Mouse (Mus musculus) hindbrain, embryonic 11.5 days (tissue): ENCODE data around the gene Syk. TPM values are rescaled to one million over a fixed set of nuclear protein-coding genes. Genes with fewer than 3 reads are reported as not detected.
A peak's percentile ranks its signal among the peaks of the same experiment; 100 is the strongest.

Experiments
- ATAC-seq: fragments of 200-750 bp; cut with Nextera tagmentation; 2 replicates; pipeline ENCODE4 v1.8.0; 2017; ENCODE audit warnings: mild to moderate bottlenecking, moderate TSS enrichment, moderate library complexity; ENCODE audit not compliant: low FRiP score
- DNase-seq: peaks from one replicate; pipeline ENCODE4 v3.0.0-alpha.2; 2015; ENCODE audit warnings: low spot score
- H3K27ac ChIP-seq: fragments of 300-500 bp; sonication (generic); 2 replicates; pipeline ENCODE4 v1.5.1; 2014; ENCODE audit warnings: mild to moderate bottlenecking, low read depth, low read length
- H3K27me3 ChIP-seq: fragments of 300-500 bp; sonication (generic); 2 replicates; pipeline ENCODE4 v1.6.1; 2014; ENCODE audit warnings: mild to moderate bottlenecking, low read length, moderate library complexity, mixed read lengths; ENCODE audit not compliant: control insufficient read depth, insufficient read depth
- H3K36me3 ChIP-seq: fragments of 300-500 bp; sonication (generic); 2 replicates; pipeline ENCODE4 v1.6.1; 2014; ENCODE audit warnings: mild to moderate bottlenecking, low read length, moderate library complexity, mixed read lengths; ENCODE audit not compliant: control insufficient read depth, insufficient read depth
- H3K4me1 ChIP-seq: fragments of 300-500 bp; sonication (generic); replicated peaks from 2 replicates; pipeline ENCODE4 v1.6.1; 2014; ENCODE audit warnings: low read length, mixed read lengths; ENCODE audit not compliant: control insufficient read depth, insufficient read depth
- H3K4me2 ChIP-seq: fragments of 300-500 bp; sonication (generic); replicated peaks from 2 replicates; pipeline ENCODE4 v1.6.1; 2014; ENCODE audit warnings: mild to moderate bottlenecking, low read depth, low read length
- H3K4me3 ChIP-seq: fragments of 300-500 bp; sonication (generic); 2 replicates; pipeline ENCODE4 v1.5.1; 2014; ENCODE audit warnings: low read depth, low read length
- H3K9ac ChIP-seq: fragments of 300-500 bp; sonication (generic); 2 replicates; pipeline ENCODE4 v1.6.1; 2014; ENCODE audit warnings: low read depth, low read length
- H3K9me3 ChIP-seq: fragments of 300-500 bp; sonication (generic); 2 replicates; pipeline ENCODE4 v1.6.1; 2016; ENCODE audit warnings: low read length; ENCODE audit not compliant: control insufficient read depth
- WGBS: fragments of 180-500 bp; shearing (Covaris S2); extraction: QIAGEN DNeasy Blood & Tissue Kit; methylation state at CpG from one replicate; pipeline ENCODE4 v1.1.7; 2014; 5-methylcytosine and 5-hydroxymethylcytosine counted together
- polyA plus RNA-seq: library from polyadenylated mRNA; unstranded; fragments of >200 nt; fragmentation: Nextera tagmentation; extraction: Ambion mirVana; gene quantifications from 2 replicates; pipeline ENCODE4 v1.2.1, GENCODE M21; 2014

Syk gene
- polyA plus RNA-seq, 1 experiment from 2014 or later = 4.4 TPM

DNA sequence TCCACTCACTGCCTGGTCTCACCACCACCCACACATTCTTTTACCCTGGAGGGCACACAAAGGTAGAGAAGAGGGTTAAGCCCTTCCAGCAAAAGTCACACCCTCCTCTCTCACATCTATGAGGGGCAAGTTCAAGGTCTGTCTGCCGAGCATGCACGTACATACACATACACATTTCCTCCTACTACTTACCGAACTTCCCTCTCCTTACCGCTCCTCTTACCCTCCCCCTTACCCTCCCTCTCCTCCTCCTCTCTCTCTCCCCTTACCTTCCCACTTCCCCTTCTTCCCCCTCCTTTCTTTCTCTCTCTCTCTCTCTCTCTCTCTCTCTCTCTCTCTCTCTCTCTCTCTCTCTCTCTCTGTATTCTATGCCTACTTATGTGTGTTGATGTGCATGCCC is 35.6 kb downstream of the Syk start:
- H3K9ac ChIP-seq = no peak overlapping the region
- no peaks in the 10 kb centered on the region for H3K27me3 ChIP-seq
- 76% methylated on average over 4 of the region's 4 CpGs for WGBS
- H3K27ac ChIP-seq = no peak overlapping the region
- H3K4me3 ChIP-seq = no peak overlapping the region
- no peaks in the 10 kb centered on the region for H3K9me3 ChIP-seq
- no peaks in the 10 kb centered on the region for H3K36me3 ChIP-seq
- no peaks in the 10 kb centered on the region for H3K4me1 ChIP-seq
- no peak overlapping the region for H3K4me2 ChIP-seq
- DNase-seq (no peak), ATAC-seq (no peak)

- WGBS = 92% methylated on average over 5 of the region's 5 CpGs
- Histone ChIP-seq H3K4me1 (no peaks in the 10 kb centered on the region), H3K36me3 (no peaks in the 10 kb centered on the region), H3K9me3 (no peaks in the 10 kb centered on the region), H3K9ac (no peak overlapping the region), H3K27ac (no peak overlapping the region), H3K4me2 (no peak overlapping the region), H3K27me3 (no peaks in the 10 kb centered on the region), H3K4me3 (no peak overlapping the region)
- no peak for DNase-seq
- ATAC-seq = no peak
These were observed 36.5 kb downstream of the Syk start for GRCm38 (mm10) chr13:52619482-52619881.

GRCm38 (mm10) chr13:52624038-52624437 is 41.1 kb downstream of the Syk start:
- H3K4me3 ChIP-seq = no peak overlapping the region
- H3K4me2 ChIP-seq = no peak overlapping the region
- H3K36me3 ChIP-seq = no peaks in the 10 kb centered on the region
- WGBS = 65% methylated on average over 4 of the region's 4 CpGs
- no peak overlapping the region for H3K9ac ChIP-seq
- H3K27me3 ChIP-seq = no peaks in the 10 kb centered on the region
- no peaks in the 10 kb centered on the region for H3K9me3 ChIP-seq
- no peak overlapping the region for H3K27ac ChIP-seq
- peak; percentile 84 for DNase-seq
- no peaks in the 10 kb centered on the region for H3K4me1 ChIP-seq
- no peak for ATAC-seq

GRCm38 (mm10) chr13:52628602-52629001 is 45.6 kb downstream of the Syk start:
- WGBS = 34% methylated on average over 9 of the region's 9 CpGs
- ATAC-seq = 0 out of 2 replicates have a peak, but pooled peaks have one; percentile 22
- Histone ChIP-seq H3K9me3 (no peaks in the 10 kb centered on the region), H3K27ac (no peak overlapping the region), H3K9ac (no peak overlapping the region), H3K4me2 (no peak overlapping the region), H3K4me3 (no peak overlapping the region), H3K27me3 (no peaks in the 10 kb centered on the region), H3K36me3 (no peaks in the 10 kb centered on the region), H3K4me1 (no peaks in the 10 kb centered on the region)
- peak; percentile 68 for DNase-seq

GRCm38 (mm10) chr13:52631624-52632023 is 48.7 kb downstream of the Syk start:
- 76% methylated on average over 4 of the region's 4 CpGs for WGBS
- no peak for DNase-seq
- no peak for ATAC-seq
- H3K9me3 ChIP-seq = no peaks in the 10 kb centered on the region
- no peaks in the 10 kb centered on the region for H3K36me3 ChIP-seq
- H3K4me3 ChIP-seq = no peak overlapping the region
- H3K9ac ChIP-seq = no peak overlapping the region
- H3K4me1 ChIP-seq = no peaks in the 10 kb centered on the region
- H3K27ac ChIP-seq = no peak overlapping the region
- H3K4me2 ChIP-seq = no peak overlapping the region
- no peaks in the 10 kb centered on the region for H3K27me3 ChIP-seq

GRCm38 (mm10) chr13:52635484-52635883 is 52.5 kb downstream of the Syk start:
- H3K9ac ChIP-seq = no peak overlapping the region
- DNase-seq (no peak), ATAC-seq (no peak)
- no peaks in the 10 kb centered on the region for H3K9me3 ChIP-seq
- H3K4me2 ChIP-seq = no peak overlapping the region
- H3K27me3 ChIP-seq = no peaks in the 10 kb centered on the region
- H3K4me3 ChIP-seq = no peak overlapping the region
- H3K36me3 ChIP-seq = no peaks in the 10 kb centered on the region
- WGBS = 89% methylated on average over 3 of the region's 3 CpGs
- H3K27ac ChIP-seq = no peak overlapping the region
- H3K4me1 ChIP-seq = no peaks in the 10 kb centered on the region

GRCm38 (mm10) chr13:52636176-52636748 is 53.3 kb downstream of the Syk start:
- DNase-seq = no peak
- 92% methylated on average over 10 of the region's 10 CpGs for WGBS
- Histone ChIP-seq H3K27me3 (no peaks in the 10 kb centered on the region), H3K36me3 (no peaks in the 10 kb centered on the region), H3K4me3 (no peak overlapping the region), H3K4me1 (no peaks in the 10 kb centered on the region), H3K27ac (no peak overlapping the region), H3K9ac (no peak overlapping the region), H3K9me3 (no peaks in the 10 kb centered on the region), H3K4me2 (no peak overlapping the region)
- no peak for ATAC-seq

DNA sequence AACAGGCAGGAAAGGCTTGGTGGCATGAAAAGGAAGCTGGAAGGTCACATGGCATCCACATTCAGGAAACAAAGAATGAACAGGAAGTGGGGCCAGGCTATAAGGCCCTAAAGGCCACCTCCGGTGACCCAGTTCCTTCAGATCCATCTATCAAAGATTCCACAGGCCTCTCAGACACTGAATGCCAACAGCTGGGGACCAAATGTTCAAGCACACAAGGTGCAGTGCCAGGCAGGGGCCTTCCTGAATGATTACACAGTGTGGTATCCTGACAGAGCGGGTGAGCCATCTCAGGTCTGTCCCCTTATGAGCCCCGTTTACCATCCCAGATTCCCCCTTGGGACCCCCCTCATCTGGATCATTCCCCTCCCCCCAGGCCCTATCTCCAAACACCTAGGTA is 63.6 kb downstream of the Syk start:
- no peaks in the 10 kb centered on the region for H3K27me3 ChIP-seq
- no peaks in the 10 kb centered on the region for H3K36me3 ChIP-seq
- 79% methylated on average over 3 of the region's 3 CpGs for WGBS
- no peaks in the 10 kb centered on the region for H3K9me3 ChIP-seq
- DNase-seq (no peak), ATAC-seq (no peak)
- H3K9ac ChIP-seq = no peak overlapping the region
- H3K4me3 ChIP-seq = no peak overlapping the region
- H3K4me2 ChIP-seq = no peak overlapping the region
- no peaks in the 10 kb centered on the region for H3K4me1 ChIP-seq
- H3K27ac ChIP-seq = no peak overlapping the region

GRCm38 (mm10) chr13:52647996-52648712 is 65.2 kb downstream of the Syk start:
- 44% methylated on average over 11 of the region's 11 CpGs for WGBS
- no peak overlapping the region for H3K9ac ChIP-seq
- DNase-seq = peak; percentile 7

More at GRCm38 (mm10) chr13:52647996-52648712, 65.2 kb downstream of the Syk start:
- no peak overlapping the region for H3K4me3 ChIP-seq
- H3K36me3 ChIP-seq = no peaks in the 10 kb centered on the region
- H3K4me1 ChIP-seq = no peaks in the 10 kb centered on the region
- H3K9me3 ChIP-seq = no peaks in the 10 kb centered on the region
- no peak for ATAC-seq
- no peak overlapping the region for H3K4me2 ChIP-seq
- H3K27me3 ChIP-seq = no peaks in the 10 kb centered on the region
- no peak overlapping the region for H3K27ac ChIP-seq
